Mouse (Mus musculus) cerebellum, adult 8-10 months (tissue): ENCODE data around the gene Mfsd5.

Source experiments
- DNase-seq: peaks from one replicate; pipeline ENCODE4 v3.0.0; 2022

Gene Mfsd5

DNA sequence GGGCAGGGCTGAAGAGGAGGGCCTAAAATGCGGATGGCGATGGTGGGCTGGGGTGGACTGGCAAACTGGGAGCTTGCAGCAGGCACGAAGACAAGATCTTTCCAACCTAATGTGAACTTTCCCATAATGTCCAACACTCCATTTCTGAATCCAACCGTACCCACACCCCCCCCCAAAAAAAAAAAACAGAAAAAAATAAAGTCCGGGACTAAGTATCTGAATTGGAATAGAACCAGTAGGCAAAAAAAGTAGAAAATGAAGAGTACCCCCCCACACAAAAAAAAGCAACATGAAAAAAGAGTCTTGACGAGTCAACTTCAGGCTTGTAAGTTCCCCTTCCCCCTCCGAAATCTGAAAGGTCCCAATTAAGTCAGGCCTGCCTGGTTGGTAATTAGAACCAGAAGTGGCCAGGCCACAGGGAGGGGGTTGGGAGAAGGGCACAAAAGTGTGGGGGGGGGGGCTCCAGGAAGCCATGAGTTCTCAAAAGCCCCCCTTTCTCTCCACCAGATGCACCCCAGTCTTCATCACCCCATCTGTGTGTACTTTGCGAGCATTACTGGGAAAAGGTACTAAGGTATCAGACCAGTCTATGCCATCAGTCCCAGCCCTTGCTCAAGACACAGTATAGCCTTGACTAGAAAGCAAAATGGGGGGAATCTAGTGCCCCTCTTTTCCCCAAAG is 31.0 kb upstream of the Mfsd5 start:
- DNase-seq: no peak

- no peak for DNase-seq
Measured at GRCm38 (mm10) chr15:102248812-102249191, 30.5 kb upstream of the Mfsd5 start.

DNA sequence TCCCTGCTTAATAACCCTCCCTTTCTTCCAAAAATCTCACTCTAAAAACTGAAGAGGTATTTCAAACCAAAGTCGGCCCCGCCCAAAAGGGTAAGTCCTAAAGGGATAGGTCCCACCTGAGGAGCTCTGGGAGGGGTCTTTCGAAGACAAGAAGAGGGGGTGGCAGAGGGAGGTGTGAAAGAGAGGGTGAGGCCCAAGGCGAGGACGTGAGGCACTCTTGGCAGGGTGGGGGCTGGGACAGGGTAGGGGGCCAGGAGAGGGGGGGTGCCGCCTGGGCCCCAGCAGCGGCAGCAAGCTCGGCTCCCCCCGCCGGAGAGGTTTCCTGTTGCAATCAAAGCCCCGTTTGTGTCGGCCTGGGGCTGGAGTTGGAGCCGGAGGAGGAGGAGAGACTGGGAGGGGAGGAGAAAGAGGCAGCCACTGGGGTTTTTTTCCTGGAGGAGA is 30.0 kb upstream of the Mfsd5 start:
- no peak for DNase-seq

- no peak for DNase-seq
Measured at GRCm38 (mm10) chr15:102249967-102250366, 29.3 kb upstream of the Mfsd5 start.

DNA sequence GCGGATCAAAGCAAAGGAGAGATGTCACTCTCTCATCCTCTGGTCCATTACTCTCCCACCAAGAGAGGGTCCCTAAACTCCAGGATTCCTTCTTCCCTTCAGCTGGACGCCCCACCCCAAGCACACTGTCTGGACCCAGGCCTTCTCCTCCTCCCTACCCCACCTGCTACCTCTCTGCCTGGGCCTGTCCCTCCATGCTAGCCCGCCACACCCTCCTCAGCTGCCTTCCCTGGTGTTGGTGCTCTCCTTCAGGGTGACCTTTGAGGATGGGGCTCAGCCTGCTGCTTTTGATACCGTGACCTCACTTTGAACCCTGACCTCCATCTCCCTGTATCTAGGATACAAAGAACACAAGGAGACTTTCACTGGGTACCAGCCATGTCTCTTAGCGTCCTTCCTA is 28.7 kb upstream of the Mfsd5 start:
- no peak for DNase-seq

GRCm38 (mm10) chr15:102255547-102256255 is 23.6 kb upstream of the Mfsd5 start:
- no peak for DNase-seq

- no peak for DNase-seq
Measured at GRCm38 (mm10) chr15:102256431-102257201, 22.6 kb upstream of the Mfsd5 start.

DNA sequence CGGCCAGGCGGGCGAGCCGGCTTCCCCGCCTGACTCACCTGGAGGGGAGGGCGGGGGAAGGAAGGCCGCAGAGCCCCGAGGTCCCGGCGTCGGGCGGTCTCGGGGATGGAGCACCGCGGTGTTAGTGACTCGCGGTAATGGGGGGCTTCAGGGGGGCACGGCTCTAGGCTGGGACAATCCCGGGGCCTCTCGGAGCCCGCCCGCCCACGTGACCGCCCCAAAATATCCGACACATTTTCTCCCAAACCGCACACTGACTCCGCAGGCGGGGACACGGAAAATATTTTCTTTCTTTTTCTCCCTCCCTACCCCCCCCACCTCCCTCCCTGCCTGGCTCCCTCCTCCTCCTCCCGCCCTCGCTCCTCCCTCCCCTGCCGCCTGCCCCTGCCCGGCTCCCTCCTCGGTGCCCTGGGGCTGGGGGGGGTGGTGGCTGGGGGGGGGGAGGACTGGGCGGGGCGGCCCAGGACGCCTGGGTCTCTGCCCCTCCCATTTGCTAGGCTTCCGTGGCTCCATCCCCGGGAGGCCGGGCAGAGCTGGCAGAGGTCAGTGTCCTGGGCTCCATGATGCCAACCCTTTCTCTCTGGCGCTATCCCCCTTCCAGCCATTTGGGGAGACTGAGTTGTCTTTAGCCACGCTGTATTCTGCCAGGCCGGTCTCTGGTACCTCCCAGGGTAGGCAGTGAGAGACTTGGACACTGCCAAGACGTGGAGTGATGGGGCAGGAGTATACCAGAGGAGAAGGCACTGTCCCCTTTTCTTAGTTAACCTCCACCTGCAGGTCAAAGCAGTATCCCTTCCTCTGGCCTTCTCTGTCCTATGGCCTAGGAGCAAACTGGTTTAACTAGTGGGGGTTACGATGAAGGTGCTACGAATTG is 21.8 kb upstream of the Mfsd5 start, which contains the start of gene Rarg:
TSS of gene Rarg (minus strand) at position 316 of the 874 bp plus-strand sequence.
- DNase-seq: peak; percentile 71

- DNase-seq: peak; percentile 57
Measured at GRCm38 (mm10) chr15:102258076-102258470, 21.2 kb upstream of the Mfsd5 start.

- no peak for DNase-seq
Measured at GRCm38 (mm10) chr15:102258581-102259253, 20.5 kb upstream of the Mfsd5 start.

DNA sequence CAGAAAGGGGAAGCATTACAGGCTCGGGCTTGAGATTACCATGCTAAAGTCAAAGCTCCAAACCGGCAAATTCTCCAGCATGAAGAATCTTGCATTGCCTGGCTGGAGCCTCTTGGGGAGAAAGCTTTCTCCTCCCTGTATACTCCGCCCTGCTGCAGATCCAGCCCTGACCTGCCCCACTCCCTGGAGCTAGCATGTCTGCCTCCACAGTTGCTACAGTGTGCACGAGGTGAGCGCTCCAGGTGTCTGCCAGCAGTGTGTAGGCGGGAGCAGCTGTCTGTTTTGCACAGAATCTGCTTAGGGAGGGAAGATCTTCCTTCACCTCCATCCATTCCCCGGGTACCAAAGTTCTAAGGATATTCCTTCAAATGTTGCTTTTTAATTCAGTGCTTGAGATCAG is 16.7 kb upstream of the Mfsd5 start:
- no peak for DNase-seq

DNA sequence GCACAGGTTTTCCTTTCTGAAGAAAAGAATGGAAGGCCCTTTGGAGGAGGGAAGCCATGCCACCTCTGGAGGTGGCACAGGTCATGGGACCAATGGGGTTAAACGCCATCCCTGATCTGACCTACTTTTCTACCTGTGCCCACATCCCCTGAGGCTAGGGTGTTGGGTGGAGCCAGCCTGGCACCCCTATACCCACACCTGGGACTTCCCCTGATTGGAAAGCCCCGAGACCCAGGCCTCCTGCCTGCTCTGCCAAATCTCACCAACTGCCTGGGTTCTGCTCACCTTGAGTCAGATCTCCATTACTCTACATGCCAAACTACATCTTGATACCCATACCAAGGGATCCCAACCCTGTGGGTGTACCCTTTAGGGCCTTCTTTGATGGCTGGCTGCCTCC is 16.2 kb upstream of the Mfsd5 start:
- DNase-seq: no peak

GRCm38 (mm10) chr15:102265548-102265947 is 13.7 kb upstream of the Mfsd5 start:
- no peak for DNase-seq

- DNase-seq: no peak
Measured at GRCm38 (mm10) chr15:102270274-102270960, 8.8 kb upstream of the Mfsd5 start, which contains the start of gene Gm9918. TSS of gene Gm9918 (plus strand) at chr15:102270563.

DNA sequence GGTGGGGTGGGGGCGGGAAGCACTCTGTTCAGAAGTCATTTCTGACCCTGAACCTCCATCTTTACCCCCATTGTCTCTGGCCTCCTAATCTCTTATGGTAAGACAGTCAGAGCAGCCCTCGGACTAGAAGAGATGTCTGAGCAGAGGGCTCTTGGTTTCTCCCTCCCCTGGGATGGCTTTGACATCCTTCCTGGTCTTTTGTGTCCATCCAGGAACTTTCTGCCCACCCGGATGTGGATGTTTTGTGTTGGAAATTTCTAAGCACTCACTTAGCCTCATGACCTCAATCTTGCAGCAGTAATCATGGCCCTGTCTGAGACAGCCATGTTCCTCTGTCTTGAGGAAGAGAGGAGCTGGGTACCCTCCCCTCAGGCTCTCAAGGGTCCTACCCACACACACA is 7.8 kb upstream of the Mfsd5 start:
- DNase-seq: no peak

GRCm38 (mm10) chr15:102273982-102274716 is 5.1 kb upstream of the Mfsd5 start:
- no peak for DNase-seq

GRCm38 (mm10) chr15:102278726-102279091 is 545 bp upstream of the Mfsd5 start:
- no peak for DNase-seq

DNA sequence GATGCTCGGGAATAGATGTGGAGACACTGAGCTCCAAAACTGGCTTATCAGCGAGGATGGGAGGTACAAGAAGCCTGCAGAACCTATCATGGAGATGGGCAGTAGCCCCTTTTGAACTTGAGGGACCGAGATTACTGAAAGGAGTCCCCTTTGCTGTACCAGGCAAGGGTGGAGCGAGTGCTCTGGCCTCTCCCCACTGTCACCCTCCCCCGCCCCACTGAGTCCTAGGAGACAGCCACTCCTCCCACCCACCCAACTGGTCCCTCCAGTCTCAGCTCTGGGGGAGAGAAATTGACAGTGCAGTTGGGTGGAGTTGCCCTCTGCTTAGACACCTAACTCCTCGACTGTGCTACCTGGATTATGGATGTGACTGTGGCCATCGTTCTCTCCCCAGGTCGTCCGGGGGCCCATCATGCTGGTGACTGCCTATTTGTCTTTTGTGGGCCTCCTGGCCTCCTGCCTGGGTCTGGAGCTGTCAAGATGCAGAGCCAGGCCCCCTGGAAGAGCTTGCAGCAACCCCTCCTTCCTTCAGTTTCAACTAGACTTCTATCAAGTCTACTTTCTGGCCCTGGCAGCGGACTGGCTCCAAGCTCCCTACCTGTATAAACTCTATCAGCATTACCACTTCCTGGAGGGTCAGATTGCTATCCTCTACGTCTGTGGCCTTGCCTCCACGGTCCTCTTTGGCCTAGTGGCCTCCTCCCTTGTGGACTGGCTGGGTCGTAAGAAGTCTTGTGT is 698 bp downstream of the Mfsd5 start:
- DNase-seq: peak; percentile 27

DNA sequence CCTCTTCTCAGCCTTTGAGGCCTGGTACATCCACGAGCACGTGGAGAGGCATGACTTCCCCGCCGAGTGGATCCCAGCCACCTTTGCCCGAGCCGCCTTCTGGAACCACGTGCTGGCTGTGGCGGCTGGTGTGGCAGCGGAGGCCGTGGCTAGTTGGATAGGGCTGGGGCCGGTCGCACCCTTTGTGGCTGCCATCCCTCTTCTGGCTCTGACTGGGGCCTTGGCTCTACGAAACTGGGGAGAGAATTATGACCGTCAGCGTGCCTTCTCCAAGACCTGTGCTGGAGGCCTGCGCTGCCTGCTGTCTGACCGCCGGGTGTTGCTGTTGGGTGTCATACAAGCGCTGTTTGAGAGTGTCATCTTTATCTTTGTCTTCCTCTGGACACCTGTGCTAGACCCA is 1.4 kb downstream of the Mfsd5 start:
- peak; percentile 18 for DNase-seq
